Mouse (Mus musculus) hindbrain, embryonic 11.5 days (tissue): Measurements from ENCODE around the gene Nudt2. TPM values are rescaled to one million over a fixed set of nuclear protein-coding genes. Genes with fewer than 3 reads are reported as not detected.

Experiments
- ATAC-seq: fragments of 200-750 bp; cut with Nextera tagmentation; 2 replicates; pipeline ENCODE4 v1.8.0; 2017; ENCODE audit warnings: mild to moderate bottlenecking, moderate TSS enrichment, moderate library complexity; ENCODE audit not compliant: low FRiP score
- DNase-seq: peaks from one replicate; pipeline ENCODE4 v3.0.0-alpha.2; 2015; ENCODE audit warnings: low spot score
- H3K27ac ChIP-seq: fragments of 300-500 bp; sonication (generic); 2 replicates; pipeline ENCODE4 v1.5.1; 2014; ENCODE audit warnings: mild to moderate bottlenecking, low read depth, low read length
- H3K27me3 ChIP-seq: fragments of 300-500 bp; sonication (generic); 2 replicates; pipeline ENCODE4 v1.6.1; 2014; ENCODE audit warnings: mild to moderate bottlenecking, low read length, moderate library complexity, mixed read lengths; ENCODE audit not compliant: control insufficient read depth, insufficient read depth
- H3K36me3 ChIP-seq: fragments of 300-500 bp; sonication (generic); 2 replicates; pipeline ENCODE4 v1.6.1; 2014; ENCODE audit warnings: mild to moderate bottlenecking, low read length, moderate library complexity, mixed read lengths; ENCODE audit not compliant: control insufficient read depth, insufficient read depth
- H3K4me1 ChIP-seq: fragments of 300-500 bp; sonication (generic); replicated peaks from 2 replicates; pipeline ENCODE4 v1.6.1; 2014; ENCODE audit warnings: low read length, mixed read lengths; ENCODE audit not compliant: control insufficient read depth, insufficient read depth
- H3K4me2 ChIP-seq: fragments of 300-500 bp; sonication (generic); replicated peaks from 2 replicates; pipeline ENCODE4 v1.6.1; 2014; ENCODE audit warnings: mild to moderate bottlenecking, low read depth, low read length
- H3K4me3 ChIP-seq: fragments of 300-500 bp; sonication (generic); 2 replicates; pipeline ENCODE4 v1.5.1; 2014; ENCODE audit warnings: low read depth, low read length
- H3K9ac ChIP-seq: fragments of 300-500 bp; sonication (generic); 2 replicates; pipeline ENCODE4 v1.6.1; 2014; ENCODE audit warnings: low read depth, low read length
- H3K9me3 ChIP-seq: fragments of 300-500 bp; sonication (generic); 2 replicates; pipeline ENCODE4 v1.6.1; 2016; ENCODE audit warnings: low read length; ENCODE audit not compliant: control insufficient read depth
- WGBS: fragments of 180-500 bp; shearing (Covaris S2); extraction: QIAGEN DNeasy Blood & Tissue Kit; methylation state at CpG from one replicate; pipeline ENCODE4 v1.1.7; 2014; 5-methylcytosine and 5-hydroxymethylcytosine counted together
- polyA plus RNA-seq: library from polyadenylated mRNA; unstranded; fragments of >200 nt; fragmentation: Nextera tagmentation; extraction: Ambion mirVana; gene quantifications from 2 replicates; pipeline ENCODE4 v1.2.1, GENCODE M21; 2014

Gene Nudt2
- polyA plus RNA-seq, 1 experiment from 2014 or later = 70.3 TPM

DNA sequence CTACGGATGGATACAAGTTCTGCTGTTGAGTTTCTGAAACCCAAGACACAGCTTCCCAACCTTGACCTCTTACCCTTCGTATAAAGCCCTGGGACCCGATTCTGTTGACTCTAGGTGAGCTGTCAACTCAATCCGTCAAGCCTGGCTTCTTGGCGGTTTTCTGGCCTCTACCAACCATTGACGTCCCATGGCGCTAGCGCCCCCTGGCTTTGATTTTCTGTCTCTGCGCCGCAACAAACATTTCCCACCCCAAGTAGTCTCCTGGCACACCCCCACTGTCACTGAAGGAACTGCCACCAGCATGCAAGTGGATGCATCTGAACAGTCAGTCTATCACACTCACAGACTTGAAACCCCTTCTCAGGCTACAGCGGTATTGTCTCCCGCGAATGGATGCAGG, 41.2 kb downstream of the Nudt2 start:
- Histone ChIP-seq H3K27me3 (peaks cover 14% of the 10 kb centered on the region; the same call in 1 of the 2 replicates), H3K9ac (no peak overlapping the region), H3K9me3 (no peaks in the 10 kb centered on the region), H3K4me3 (no peak overlapping the region), H3K4me2 (peak overlapping the region; percentile 89; the same call in 1 of the 2 replicates), H3K27ac (no peak overlapping the region), H3K36me3 (no peaks in the 10 kb centered on the region), H3K4me1 (peaks cover 5% of the 10 kb centered on the region; the same call in 1 of the 2 replicates)
- ATAC-seq (no peak), DNase-seq (peak; percentile 71)
- WGBS = 10% methylated on average over 13 of the region's 13 CpGs

DNA sequence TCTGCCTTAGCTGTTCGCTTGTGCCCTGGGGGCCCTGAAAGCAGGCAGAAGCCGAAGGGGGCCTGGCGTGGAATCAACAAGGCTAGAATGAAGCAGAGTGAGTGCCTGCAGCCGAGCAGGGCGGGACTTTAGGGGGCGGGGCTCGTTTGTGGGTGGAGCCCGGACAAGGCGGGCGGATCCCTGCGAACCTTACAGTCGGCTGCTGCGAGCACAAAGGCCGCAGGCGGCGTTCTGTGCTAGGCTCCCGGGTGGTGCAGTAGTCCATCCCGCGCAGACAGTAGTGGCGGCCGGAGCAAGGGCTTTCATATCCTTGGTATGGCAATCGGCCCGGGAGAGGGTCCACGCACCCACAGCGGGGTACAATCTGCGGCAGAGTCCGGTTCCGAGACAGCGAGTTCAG, 42.0 kb downstream of the Nudt2 start:
- Histone ChIP-seq H3K9ac (peak overlapping the region; percentile 82), H3K27ac (peak overlapping the region; percentile 49), H3K4me3 (peak overlapping the region; percentile 48), H3K36me3 (no peaks in the 10 kb centered on the region), H3K4me1 (peaks cover 5% of the 10 kb centered on the region; the same call in 1 of the 2 replicates), H3K4me2 (peak overlapping the region; percentile 89), H3K9me3 (no peaks in the 10 kb centered on the region), H3K27me3 (peaks cover 7% of the 10 kb centered on the region; the same call in 1 of the 2 replicates)
- DNase-seq = peak; percentile 91
- under 1% methylated on average over 29 of the region's 29 CpGs for WGBS
- ATAC-seq = peak; percentile 72

DNA sequence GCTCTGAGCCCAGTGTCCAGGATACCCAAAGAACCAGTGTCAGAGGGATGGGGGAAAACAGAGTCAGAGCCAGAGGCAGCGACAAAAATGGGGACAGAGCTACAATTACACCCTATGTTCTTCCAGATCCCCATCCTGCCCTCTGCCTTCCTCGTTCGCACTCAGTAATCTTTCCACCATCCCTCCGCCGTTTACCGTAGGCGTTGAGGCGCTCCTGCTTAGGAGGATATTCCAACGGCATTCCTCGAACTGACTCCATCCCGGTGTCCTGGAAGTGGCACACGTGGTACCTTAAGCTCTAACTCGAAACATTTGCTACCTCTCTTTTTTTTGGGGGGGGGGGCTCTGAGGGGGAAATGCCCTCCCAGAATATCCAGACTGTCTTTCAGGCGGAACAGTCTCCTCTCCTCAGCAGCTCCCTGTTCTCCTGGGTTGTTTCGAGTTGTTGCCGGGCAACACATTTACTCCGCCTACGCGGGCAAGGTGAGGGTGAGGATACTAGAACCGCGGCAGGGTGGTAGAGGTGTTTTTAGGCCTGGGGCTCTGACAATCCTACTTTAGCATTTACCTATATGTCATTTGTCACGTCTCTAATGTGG, 42.5 kb downstream of the Nudt2 start:
- peak overlapping the region; percentile 89 for H3K4me2 ChIP-seq
- peaks cover 5% of the 10 kb centered on the region; the same call in 1 of the 2 replicates for H3K4me1 ChIP-seq
- WGBS = under 1% methylated on average over 22 of the region's 22 CpGs
- H3K27me3 ChIP-seq = peaks cover 4% of the 10 kb centered on the region; the same call in 1 of the 2 replicates
- no peaks in the 10 kb centered on the region for H3K36me3 ChIP-seq
- H3K9ac ChIP-seq = peak overlapping the region; percentile 82
- no peaks in the 10 kb centered on the region for H3K9me3 ChIP-seq
- peak; percentile 20 for ATAC-seq
- no peak for DNase-seq
- peak overlapping the region; percentile 48 for H3K4me3 ChIP-seq
- peak overlapping the region; percentile 49 for H3K27ac ChIP-seq

DNA sequence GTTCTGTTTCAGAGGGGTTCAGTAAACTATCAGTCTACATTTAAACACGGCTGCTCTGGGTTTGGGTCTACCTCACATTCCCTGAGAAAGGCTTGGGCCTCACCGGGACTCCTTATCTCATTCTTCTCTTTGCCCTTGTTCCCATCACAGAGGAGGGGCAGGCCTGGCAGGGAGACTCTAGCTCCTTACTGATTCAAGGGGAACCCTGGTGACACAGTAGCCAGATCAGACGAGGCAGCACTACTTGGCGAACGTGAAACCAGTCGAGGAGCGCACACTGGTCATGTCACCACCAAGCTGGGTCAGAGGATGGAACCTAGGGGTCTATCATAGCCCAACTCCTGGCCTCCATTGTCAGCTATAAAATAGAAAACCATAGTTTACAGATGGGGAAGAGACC, 43.0 kb downstream of the Nudt2 start:
- peaks cover 4% of the 10 kb centered on the region; the same call in 1 of the 2 replicates for H3K27me3 ChIP-seq
- peak overlapping the region; percentile 82; the same call in 1 of the 2 replicates for H3K9ac ChIP-seq
- H3K9me3 ChIP-seq = no peaks in the 10 kb centered on the region
- peaks cover 5% of the 10 kb centered on the region; the same call in 1 of the 2 replicates for H3K4me1 ChIP-seq
- H3K27ac ChIP-seq = no peak overlapping the region
- DNase-seq (no peak), ATAC-seq (no peak)
- H3K4me3 ChIP-seq = no peak overlapping the region
- H3K36me3 ChIP-seq = no peaks in the 10 kb centered on the region
- H3K4me2 ChIP-seq = 0 out of 2 replicates have a peak overlapping the region, but pooled peaks have one; percentile 89
- 35% methylated on average over 7 of the region's 7 CpGs for WGBS

DNA sequence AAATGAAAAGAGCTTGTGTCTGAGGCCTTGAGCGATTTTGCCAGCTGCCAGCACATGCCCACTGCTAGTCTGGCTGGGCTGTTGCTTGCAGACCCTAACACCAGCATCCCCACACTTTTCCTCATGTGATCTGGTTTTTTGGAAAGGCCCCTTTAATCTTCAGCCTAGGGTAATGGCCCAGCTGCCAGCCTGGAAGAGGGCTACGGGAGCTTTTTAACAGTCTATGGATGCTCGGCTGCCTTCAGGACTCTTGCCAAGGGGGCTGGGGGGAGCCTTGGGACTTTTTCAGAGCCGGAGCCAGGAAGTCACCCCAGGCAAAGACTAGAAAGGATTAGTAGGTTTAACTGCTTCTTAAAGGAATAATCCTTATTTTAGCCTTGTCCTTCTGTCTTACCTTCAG, 48.4 kb downstream of the Nudt2 start:
- 48% methylated on average over 4 of the region's 4 CpGs for WGBS

GRCm38 (mm10) chr4:41513714-41514113, 48.8 kb downstream of the Nudt2 start:
- Histone ChIP-seq H3K4me3 (no peak overlapping the region), H3K4me2 (no peak overlapping the region), H3K4me1 (no peaks in the 10 kb centered on the region), H3K27ac (no peak overlapping the region), H3K27me3 (no peaks in the 10 kb centered on the region), H3K9ac (no peak overlapping the region), H3K9me3 (no peaks in the 10 kb centered on the region), H3K36me3 (no peaks in the 10 kb centered on the region)
- 33% methylated on average over 8 of the region's 8 CpGs for WGBS
- ATAC-seq = no peak
- no peak for DNase-seq

More for the DNA sequence above, 48.4 kb downstream of the Nudt2 start:
- ATAC-seq (no peak), DNase-seq (no peak)
- Histone ChIP-seq H3K36me3 (no peaks in the 10 kb centered on the region), H3K27ac (no peak overlapping the region), H3K9me3 (no peaks in the 10 kb centered on the region), H3K4me1 (no peaks in the 10 kb centered on the region), H3K4me2 (no peak overlapping the region), H3K27me3 (peaks cover 1% of the 10 kb centered on the region; the same call in 1 of the 2 replicates), H3K4me3 (no peak overlapping the region), H3K9ac (no peak overlapping the region)

- no peaks in the 10 kb centered on the region for H3K9me3 ChIP-seq
- H3K36me3 ChIP-seq = no peaks in the 10 kb centered on the region
- no peak within 1 kb of the TSS for H3K4me3 ChIP-seq
- H3K4me2 ChIP-seq = no peak within 1 kb of the TSS
- H3K27me3 ChIP-seq = no peaks in the 10 kb centered on the region
- no peak for DNase-seq
- no peak within 1 kb of the TSS for H3K9ac ChIP-seq
- no peaks in the 10 kb centered on the region for H3K4me1 ChIP-seq
- no peak within 1 kb of the TSS for H3K27ac ChIP-seq
- ATAC-seq = no peak
- 89% methylated on average over 2 of the region's 2 CpGs for WGBS
These were observed 52.3 kb downstream of the Nudt2 start, which contains the start of gene 1110017D15Rik for GRCm38 (mm10) chr4:41517233-41517632. 1110017D15Rik (minus strand) TSS chr4:41517333.

GRCm38 (mm10) chr4:41518349-41518748, 53.4 kb downstream of the Nudt2 start:
- WGBS = 83% methylated on average over 7 of the region's 7 CpGs

GRCm38 (mm10) chr4:41519195-41519594, 54.2 kb downstream of the Nudt2 start:
- Histone ChIP-seq H3K4me3 (no peak overlapping the region), H3K4me2 (no peak overlapping the region), H3K27ac (no peak overlapping the region), H3K9me3 (no peaks in the 10 kb centered on the region), H3K36me3 (no peaks in the 10 kb centered on the region), H3K9ac (no peak overlapping the region), H3K4me1 (no peaks in the 10 kb centered on the region), H3K27me3 (no peaks in the 10 kb centered on the region)
- ATAC-seq = no peak
- no peak for DNase-seq
- 93% methylated on average over 5 of the region's 5 CpGs for WGBS

More at GRCm38 (mm10) chr4:41518349-41518748, 53.4 kb downstream of the Nudt2 start:
- Histone ChIP-seq H3K36me3 (no peaks in the 10 kb centered on the region), H3K27me3 (no peaks in the 10 kb centered on the region), H3K27ac (no peak overlapping the region), H3K9me3 (no peaks in the 10 kb centered on the region), H3K4me2 (no peak overlapping the region), H3K4me3 (no peak overlapping the region), H3K4me1 (no peaks in the 10 kb centered on the region), H3K9ac (no peak overlapping the region)
- ATAC-seq (no peak), DNase-seq (no peak)
